Mouse (Mus musculus): ENCODE results near the gene Gpr137c.

DNA sequence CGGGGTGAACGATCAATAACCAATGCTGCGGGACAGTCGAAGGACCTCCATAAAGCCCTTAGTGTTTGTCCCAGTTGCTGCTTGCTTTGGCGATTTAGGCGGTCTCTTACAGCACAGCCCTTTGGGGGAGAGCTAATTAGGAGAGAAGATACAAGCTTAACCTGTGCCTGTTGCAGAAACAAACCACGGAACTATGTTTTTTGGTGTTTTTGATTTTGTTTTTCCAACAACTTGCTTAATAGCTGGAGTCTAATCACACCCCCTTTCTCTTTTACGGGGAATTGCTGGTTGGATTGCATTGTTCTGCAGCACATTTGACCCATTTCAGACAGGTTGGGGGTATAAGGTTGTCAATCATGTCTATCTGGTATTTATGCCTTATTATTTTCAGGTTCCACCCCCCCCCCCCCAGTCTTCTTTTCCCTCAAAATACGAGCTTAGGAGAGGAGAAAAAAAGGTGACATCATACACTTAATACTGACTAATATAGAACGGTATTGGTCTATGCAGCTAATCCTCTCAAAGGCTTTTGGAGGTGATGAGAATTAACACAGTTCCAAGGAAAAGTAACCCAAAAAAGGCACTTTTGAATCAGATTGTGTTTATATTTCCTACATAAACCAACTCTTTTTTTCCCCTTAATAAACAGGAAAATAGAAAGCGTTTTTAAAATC, 1.6 kb downstream of the Gpr137c start:
- TF ChIP-seq CTCF (IDR thresholded peaks at IDR 0.05; ENCODE audit: low read depth), result no peak
- no peak for TF ChIP-seq EP300 (IDR thresholded peaks at IDR 0.05; ENCODE audit: low read depth)
